Mouse (Mus musculus): Measurements from ENCODE around the gene Scn1b.

The Scn1b gene

GRCm38 (mm10) chr7:31087262-31087661 lies 39.5 kb downstream of the Scn1b start:
- DNase-seq (ENCODE audit: low read depth, low spot score), result no peak

- no peak for DNase-seq (ENCODE audit: low read depth, low spot score)
Measured at GRCm38 (mm10) chr7:31086175-31086755, 40.5 kb downstream of the Scn1b start.

GRCm38 (mm10) chr7:31085171-31085570 lies 41.6 kb downstream of the Scn1b start:
- DNase-seq (ENCODE audit: low read depth, low spot score), result no peak

GRCm38 (mm10) chr7:31084140-31084539 lies 42.7 kb downstream of the Scn1b start:
- DNase-seq (ENCODE audit: low read depth, low spot score), result no peak

- no peak for DNase-seq (ENCODE audit: low read depth, low spot score)
Measured at GRCm38 (mm10) chr7:31082831-31083588, 43.8 kb downstream of the Scn1b start.

GRCm38 (mm10) chr7:31082106-31082505 lies 44.7 kb downstream of the Scn1b start:
- no peak for DNase-seq (ENCODE audit: low read depth, low spot score)

GRCm38 (mm10) chr7:31081106-31081505 lies 45.7 kb downstream of the Scn1b start:
- DNase-seq (ENCODE audit: low read depth, low spot score), result no peak

GRCm38 (mm10) chr7:31080611-31081010 lies 46.2 kb downstream of the Scn1b start:
- DNase-seq (ENCODE audit: low read depth, low spot score), result no peak

GRCm38 (mm10) chr7:31079670-31080069 lies 47.1 kb downstream of the Scn1b start:
- no peak for DNase-seq (ENCODE audit: low read depth, low spot score)

- no peak for DNase-seq (ENCODE audit: low read depth, low spot score)
Measured at GRCm38 (mm10) chr7:31077885-31078445, 48.8 kb downstream of the Scn1b start.

GRCm38 (mm10) chr7:31077470-31077869 lies 49.3 kb downstream of the Scn1b start:
- no peak for DNase-seq (ENCODE audit: low read depth, low spot score)

GRCm38 (mm10) chr7:31076492-31076891 lies 50.3 kb downstream of the Scn1b start, which contains the start of gene Fxyd3:
Fxyd3 (minus strand) TSS chr7:31076704.
- DNase-seq (ENCODE audit: low read depth, low spot score), result no peak

GRCm38 (mm10) chr7:31074713-31075069 lies 52.1 kb downstream of the Scn1b start:
- DNase-seq (ENCODE audit: low read depth, low spot score), result no peak

GRCm38 (mm10) chr7:31074061-31074712 lies 52.6 kb downstream of the Scn1b start:
- no peak for DNase-seq (ENCODE audit: low read depth, low spot score)

- no peak for DNase-seq (ENCODE audit: low read depth, low spot score)
Measured at GRCm38 (mm10) chr7:31073546-31073945, 53.3 kb downstream of the Scn1b start.

GRCm38 (mm10) chr7:31072326-31072725 lies 54.5 kb downstream of the Scn1b start:
- no peak for DNase-seq (ENCODE audit: low read depth, low spot score)

GRCm38 (mm10) chr7:31070324-31070723 lies 56.5 kb downstream of the Scn1b start:
- DNase-seq (ENCODE audit: low read depth, low spot score), result no peak

GRCm38 (mm10) chr7:31069491-31069890 lies 57.3 kb downstream of the Scn1b start:
- DNase-seq (ENCODE audit: low read depth, low spot score), result no peak

GRCm38 (mm10) chr7:31067836-31068235 lies 59.0 kb downstream of the Scn1b start:
- no peak for DNase-seq (ENCODE audit: low read depth, low spot score)
